Mouse (Mus musculus): ENCODE measurements around the gene Gm49368. TPM values are rescaled to one million over a fixed set of nuclear protein-coding genes. Genes with fewer than 3 reads are reported as not detected.

The Gm49368 gene
- polyA plus RNA-seq, 1 experiment from 2014 or later: not detected

DNA sequence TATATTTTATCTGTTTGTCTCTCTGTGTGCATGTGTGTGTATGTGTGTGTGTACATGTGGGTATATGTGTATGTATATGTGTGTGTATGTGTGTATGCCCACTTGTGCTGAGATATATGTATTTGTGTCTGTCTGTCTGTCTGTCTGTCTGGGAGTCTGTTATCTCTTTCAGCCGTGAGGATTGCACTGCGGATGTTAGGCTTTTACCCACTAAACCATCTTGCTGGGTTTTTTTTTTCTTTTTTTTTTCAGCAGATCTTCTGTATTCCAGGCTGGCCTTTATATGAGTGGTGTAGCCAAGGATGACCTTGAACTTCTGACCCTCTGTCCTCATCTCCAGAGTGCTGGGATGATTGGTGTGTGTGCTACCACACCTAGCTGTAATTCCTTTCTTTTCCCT is 13.2 kb upstream of the Gm49368 start:
- no peak for DNase-seq (ENCODE audit: low spot score)
- no peak for ATAC-seq (ENCODE audit: low FRiP score)
- no peak overlapping the region for H3K4me2 ChIP-seq (replicated peaks)
- no peaks in the 10 kb centered on the region for H3K4me1 ChIP-seq (replicated peaks; ENCODE audit: control insufficient read depth, insufficient read depth, low read length)
- H3K27me3 ChIP-seq (ENCODE audit: control insufficient read depth, insufficient read depth, low read length): no peaks in the 10 kb centered on the region
- H3K27ac ChIP-seq: no peak overlapping the region
- H3K9me3 ChIP-seq (ENCODE audit: control insufficient read depth, low read length): no peaks in the 10 kb centered on the region
- no peak overlapping the region for H3K9ac ChIP-seq
- H3K4me3 ChIP-seq (replicated peaks; ENCODE audit: low read length): no peak overlapping the region
- H3K36me3 ChIP-seq (replicated peaks; ENCODE audit: control insufficient read depth, insufficient read depth): no peaks in the 10 kb centered on the region
- 97% methylated on average over 2 of the region's 2 CpGs for WGBS

GRCm38 (mm10) chr7:128050739-128051138 is 11.7 kb upstream of the Gm49368 start:
- Histone ChIP-seq H3K27ac (no peak overlapping the region), H3K27me3 (ENCODE audit: control insufficient read depth, insufficient read depth, low read length) (no peaks in the 10 kb centered on the region), H3K4me3 (replicated peaks; ENCODE audit: low read length) (no peak overlapping the region), H3K4me1 (replicated peaks; ENCODE audit: control insufficient read depth, insufficient read depth, low read length) (no peaks in the 10 kb centered on the region), H3K9ac (no peak overlapping the region), H3K4me2 (replicated peaks) (no peak overlapping the region), H3K9me3 (ENCODE audit: control insufficient read depth, low read length) (no peaks in the 10 kb centered on the region), H3K36me3 (replicated peaks; ENCODE audit: control insufficient read depth, insufficient read depth) (no peaks in the 10 kb centered on the region)
- WGBS: 71% methylated on average over 4 of the region's 4 CpGs
- no peak for ATAC-seq (ENCODE audit: low FRiP score)
- DNase-seq (ENCODE audit: low spot score): no peak

DNA sequence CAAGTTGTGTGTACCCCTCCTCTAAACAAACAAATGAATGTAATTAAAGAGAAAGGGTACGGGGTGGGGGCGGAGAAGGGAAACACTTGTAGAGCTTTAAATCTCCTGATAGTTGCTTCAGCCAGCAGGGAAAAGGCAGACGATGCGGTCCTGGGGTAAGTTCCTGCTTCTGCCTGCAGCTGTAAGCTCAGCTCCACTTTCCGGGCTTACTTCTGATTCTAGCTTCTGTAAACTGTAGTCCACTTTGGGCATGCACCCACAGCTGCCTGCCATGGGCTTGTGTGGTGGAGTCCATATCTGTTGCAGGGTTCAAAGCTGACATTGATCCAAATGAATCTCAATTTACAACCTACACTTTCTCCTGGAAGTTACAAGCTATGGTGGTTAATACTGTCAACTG is 9.4 kb upstream of the Gm49368 start:
- Histone ChIP-seq H3K4me3 (replicated peaks; ENCODE audit: low read length) (no peak overlapping the region), H3K4me1 (replicated peaks; ENCODE audit: control insufficient read depth, insufficient read depth, low read length) (no peaks in the 10 kb centered on the region), H3K9ac (no peak overlapping the region), H3K9me3 (ENCODE audit: control insufficient read depth, low read length) (no peaks in the 10 kb centered on the region), H3K27ac (no peak overlapping the region), H3K27me3 (ENCODE audit: control insufficient read depth, insufficient read depth, low read length) (no peaks in the 10 kb centered on the region), H3K4me2 (replicated peaks) (no peak overlapping the region), H3K36me3 (replicated peaks; ENCODE audit: control insufficient read depth, insufficient read depth) (no peaks in the 10 kb centered on the region)
- DNase-seq (ENCODE audit: low spot score) (no peak), ATAC-seq (ENCODE audit: low FRiP score) (no peak)
- 84% methylated on average over 5 of the region's 5 CpGs for WGBS

DNA sequence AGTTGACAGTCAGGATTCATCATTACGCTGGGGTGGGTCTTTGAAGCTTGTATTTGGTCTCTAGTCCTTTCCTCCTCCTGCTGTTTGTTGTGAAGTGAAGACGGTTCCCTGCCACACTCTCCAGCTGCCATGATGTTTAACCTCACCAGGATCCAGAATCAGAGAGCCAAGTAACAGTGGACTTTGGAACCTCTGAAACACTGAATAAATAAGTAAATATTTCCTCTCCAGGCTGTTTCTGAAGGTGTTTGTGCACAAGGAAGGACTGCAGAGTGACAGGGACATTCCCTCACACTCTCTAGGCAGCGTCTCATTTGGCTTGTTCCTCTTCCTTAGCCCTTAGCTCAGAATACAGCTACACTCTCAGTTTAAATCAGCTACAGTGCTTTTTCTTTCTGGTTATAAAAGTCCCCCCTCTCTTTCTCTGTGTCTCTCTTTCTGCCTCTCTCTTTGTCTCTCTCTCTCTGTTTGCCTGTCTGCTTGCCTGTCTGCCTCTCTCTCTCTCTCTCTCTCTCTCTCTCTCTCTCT is 5.5 kb upstream of the Gm49368 start:
- H3K27ac ChIP-seq: no peak overlapping the region
- no peak overlapping the region for H3K4me2 ChIP-seq (replicated peaks)
- no peaks in the 10 kb centered on the region for H3K36me3 ChIP-seq (replicated peaks; ENCODE audit: control insufficient read depth, insufficient read depth)
- H3K9me3 ChIP-seq (ENCODE audit: control insufficient read depth, low read length): no peaks in the 10 kb centered on the region
- ATAC-seq (ENCODE audit: low FRiP score): no peak
- H3K9ac ChIP-seq: no peak overlapping the region
- no peaks in the 10 kb centered on the region for H3K27me3 ChIP-seq (ENCODE audit: control insufficient read depth, insufficient read depth, low read length)
- no peaks in the 10 kb centered on the region for H3K4me1 ChIP-seq (replicated peaks; ENCODE audit: control insufficient read depth, insufficient read depth, low read length)
- DNase-seq (ENCODE audit: low spot score): no peak
- no peak overlapping the region for H3K4me3 ChIP-seq (replicated peaks; ENCODE audit: low read length)
- 77% methylated on average over 3 of the region's 3 CpGs for WGBS

- no peaks in the 10 kb centered on the region for H3K36me3 ChIP-seq (replicated peaks; ENCODE audit: control insufficient read depth, insufficient read depth)
- DNase-seq (ENCODE audit: low spot score) (no peak), ATAC-seq (ENCODE audit: low FRiP score) (no peak)
- H3K9me3 ChIP-seq (ENCODE audit: control insufficient read depth, low read length): no peaks in the 10 kb centered on the region
- no peak overlapping the region for H3K4me3 ChIP-seq (replicated peaks; ENCODE audit: low read length)
- H3K9ac ChIP-seq: no peak overlapping the region
- no peaks in the 10 kb centered on the region for H3K27me3 ChIP-seq (ENCODE audit: control insufficient read depth, insufficient read depth, low read length)
- WGBS: 85% methylated on average over 8 of the region's 8 CpGs
- H3K4me2 ChIP-seq (replicated peaks): no peak overlapping the region
- H3K4me1 ChIP-seq (replicated peaks; ENCODE audit: control insufficient read depth, insufficient read depth, low read length): no peaks in the 10 kb centered on the region
- no peak overlapping the region for H3K27ac ChIP-seq
Observed at GRCm38 (mm10) chr7:128057860-128058259, 4.6 kb upstream of the Gm49368 start.

DNA sequence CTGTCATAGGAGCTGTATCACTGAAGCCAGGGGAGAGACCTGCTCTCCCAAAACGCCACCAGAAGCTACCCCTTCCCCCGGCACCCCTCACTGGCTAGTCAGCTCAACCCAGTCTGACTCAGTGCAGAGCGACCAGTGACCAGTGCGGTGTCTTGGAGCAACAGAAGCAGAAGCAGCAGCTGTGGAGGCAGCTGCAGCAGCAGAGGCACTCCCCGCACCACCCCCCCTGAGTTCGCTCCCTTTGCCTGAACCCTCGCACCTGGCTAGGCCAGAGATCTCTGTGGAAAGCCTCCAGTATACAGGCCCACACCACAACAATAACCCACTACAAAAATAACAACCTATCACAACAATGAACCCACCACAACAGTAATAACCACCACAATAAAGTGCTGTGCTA is 3.9 kb upstream of the Gm49368 start:
- no peak for ATAC-seq (ENCODE audit: low FRiP score)
- Histone ChIP-seq H3K4me2 (replicated peaks) (no peak overlapping the region), H3K9me3 (ENCODE audit: control insufficient read depth, low read length) (no peaks in the 10 kb centered on the region), H3K4me1 (replicated peaks; ENCODE audit: control insufficient read depth, insufficient read depth, low read length) (no peaks in the 10 kb centered on the region), H3K36me3 (replicated peaks; ENCODE audit: control insufficient read depth, insufficient read depth) (no peaks in the 10 kb centered on the region), H3K27me3 (ENCODE audit: control insufficient read depth, insufficient read depth, low read length) (no peaks in the 10 kb centered on the region), H3K9ac (no peak overlapping the region), H3K4me3 (replicated peaks; ENCODE audit: low read length) (no peak overlapping the region), H3K27ac (no peak overlapping the region)
- DNase-seq (ENCODE audit: low spot score): no peak
- WGBS: 71% methylated on average over 7 of the region's 7 CpGs

DNA sequence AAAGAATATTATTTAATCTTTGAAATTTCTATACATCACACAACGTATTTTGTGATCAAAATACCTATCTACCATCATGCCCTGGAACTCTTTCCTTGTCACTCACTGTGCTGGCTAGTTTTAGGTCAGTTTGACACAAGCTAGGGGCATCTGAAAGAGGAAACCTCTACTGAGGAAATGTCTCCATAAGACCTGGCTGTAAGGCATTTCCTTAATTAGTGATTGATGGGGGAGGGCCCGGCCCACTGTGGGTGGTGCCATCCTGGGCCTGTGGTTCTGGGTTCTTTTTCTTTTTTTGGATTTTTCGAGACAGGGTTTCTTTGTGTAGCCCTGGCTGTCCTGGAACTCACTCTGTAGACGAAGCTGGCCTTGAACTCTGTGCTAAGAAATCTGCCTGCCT is 3.4 kb upstream of the Gm49368 start:
- Histone ChIP-seq H3K4me2 (replicated peaks) (no peak overlapping the region), H3K9me3 (ENCODE audit: control insufficient read depth, low read length) (no peaks in the 10 kb centered on the region), H3K4me3 (replicated peaks; ENCODE audit: low read length) (no peak overlapping the region), H3K9ac (no peak overlapping the region), H3K27me3 (ENCODE audit: control insufficient read depth, insufficient read depth, low read length) (no peaks in the 10 kb centered on the region), H3K4me1 (replicated peaks; ENCODE audit: control insufficient read depth, insufficient read depth, low read length) (no peaks in the 10 kb centered on the region), H3K27ac (no peak overlapping the region), H3K36me3 (replicated peaks; ENCODE audit: control insufficient read depth, insufficient read depth) (no peaks in the 10 kb centered on the region)
- DNase-seq (ENCODE audit: low spot score): no peak
- 75% methylated on average over 4 of the region's 4 CpGs for WGBS
- no peak for ATAC-seq (ENCODE audit: low FRiP score)

DNA sequence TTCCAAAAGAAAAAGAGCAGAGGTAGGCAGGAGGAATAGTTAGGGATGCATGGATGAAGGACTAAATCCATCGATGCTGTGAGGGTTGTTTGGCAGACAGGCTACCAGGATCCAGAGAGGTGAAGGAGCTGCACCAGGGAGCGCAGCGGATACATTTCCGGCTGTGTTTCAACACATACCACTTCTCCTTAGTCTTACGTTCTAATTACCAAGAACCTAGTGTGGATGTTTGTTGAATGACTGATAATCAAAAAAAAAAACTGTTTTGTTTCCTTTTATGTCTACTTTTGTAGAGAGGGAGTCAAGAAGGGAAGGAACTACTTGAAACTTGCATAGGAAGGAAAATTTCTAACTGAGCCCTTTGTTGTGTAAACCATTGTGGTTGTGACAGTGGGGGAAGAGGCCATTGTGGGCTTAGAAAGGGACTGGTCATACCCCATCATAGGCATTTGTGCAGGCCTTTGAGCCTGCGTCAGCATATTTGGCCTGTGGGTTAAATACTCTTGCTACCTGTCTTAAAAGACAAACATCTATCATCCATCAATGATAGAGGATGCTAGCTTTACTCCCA is 813 bp downstream of the Gm49368 start:
- 83% methylated on average over 6 of the region's 6 CpGs for whole genome bisulfite sequencing
- ATAC-seq (ENCODE audit: low FRiP score): no peak
- Histone ChIP-seq H3K4me3 (replicated peaks; ENCODE audit: low read length) (no peak overlapping the region), H3K9me3 (ENCODE audit: control insufficient read depth, low read length) (no peaks in the 10 kb centered on the region), H3K27ac (no peak overlapping the region), H3K4me2 (replicated peaks) (no peak overlapping the region), H3K9ac (no peak overlapping the region), H3K27me3 (ENCODE audit: control insufficient read depth, insufficient read depth, low read length) (no peaks in the 10 kb centered on the region), H3K36me3 (replicated peaks; ENCODE audit: control insufficient read depth, insufficient read depth) (no peaks in the 10 kb centered on the region), H3K4me1 (replicated peaks; ENCODE audit: control insufficient read depth, insufficient read depth, low read length) (no peaks in the 10 kb centered on the region)
- DNase-seq (ENCODE audit: low spot score): no peak

DNA sequence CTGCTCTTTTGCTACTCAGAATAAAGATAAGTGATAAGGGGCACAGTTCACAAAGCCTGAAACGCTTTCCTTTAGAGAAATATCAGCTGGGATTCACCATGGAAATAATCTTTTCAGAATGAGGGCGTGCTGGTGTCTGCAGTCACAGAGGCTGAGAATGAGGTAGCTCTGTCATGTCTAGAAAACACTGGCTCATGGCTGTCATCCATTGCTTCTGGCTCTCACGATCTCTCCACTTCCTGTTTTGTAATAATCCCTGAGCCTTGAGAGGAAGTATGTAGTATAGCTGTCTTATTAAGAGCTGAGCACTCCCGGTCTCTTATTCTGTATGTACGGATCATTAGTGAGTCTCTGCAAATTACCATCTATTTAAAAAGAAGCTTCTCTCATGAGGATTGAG is 3.1 kb downstream of the Gm49368 start:
- Histone ChIP-seq H3K27ac (no peak overlapping the region), H3K36me3 (replicated peaks; ENCODE audit: control insufficient read depth, insufficient read depth) (no peaks in the 10 kb centered on the region), H3K4me1 (replicated peaks; ENCODE audit: control insufficient read depth, insufficient read depth, low read length) (no peaks in the 10 kb centered on the region), H3K27me3 (ENCODE audit: control insufficient read depth, insufficient read depth, low read length) (no peaks in the 10 kb centered on the region), H3K4me3 (replicated peaks; ENCODE audit: low read length) (no peak overlapping the region), H3K9me3 (ENCODE audit: control insufficient read depth, low read length) (no peaks in the 10 kb centered on the region), H3K4me2 (replicated peaks) (no peak overlapping the region), H3K9ac (no peak overlapping the region)
- DNase-seq (ENCODE audit: low spot score) (no peak), ATAC-seq (ENCODE audit: low FRiP score) (no peak)
- 86% methylated on average over 5 of the region's 5 CpGs for WGBS

- Histone ChIP-seq H3K9ac (no peak overlapping the region), H3K4me1 (replicated peaks; ENCODE audit: control insufficient read depth, insufficient read depth, low read length) (no peaks in the 10 kb centered on the region), H3K9me3 (ENCODE audit: control insufficient read depth, low read length) (no peaks in the 10 kb centered on the region), H3K36me3 (replicated peaks; ENCODE audit: control insufficient read depth, insufficient read depth) (no peaks in the 10 kb centered on the region), H3K4me2 (replicated peaks) (no peak overlapping the region), H3K4me3 (replicated peaks; ENCODE audit: low read length) (no peak overlapping the region), H3K27ac (no peak overlapping the region), H3K27me3 (ENCODE audit: control insufficient read depth, insufficient read depth, low read length) (no peaks in the 10 kb centered on the region)
- whole genome bisulfite sequencing: 50% methylated on average over 3 of the region's 3 CpGs
- DNase-seq (ENCODE audit: low spot score) (no peak), ATAC-seq (ENCODE audit: low FRiP score) (no peak)
Observed at GRCm38 (mm10) chr7:128067847-128068246, 5.4 kb downstream of the Gm49368 start.

Measured in hindbrain, embryonic 14.5 days (tissue).